Mouse (Mus musculus): ENCODE data around the gene Nfkbiz.

The Nfkbiz gene

GRCm38 (mm10) chr16:55832617-55833016, 6.1 kb downstream of the Nfkbiz start:
- no peak for DNase-seq (ENCODE audit: low read depth, low spot score)

GRCm38 (mm10) chr16:55832040-55832439, 6.7 kb downstream of the Nfkbiz start:
- DNase-seq (ENCODE audit: low read depth, low spot score): no peak

GRCm38 (mm10) chr16:55831451-55831850, 7.2 kb downstream of the Nfkbiz start:
- DNase-seq (ENCODE audit: low read depth, low spot score): no peak

GRCm38 (mm10) chr16:55823398-55824155, 15.1 kb downstream of the Nfkbiz start:
- peak; percentile 86 for DNase-seq (ENCODE audit: low read depth, low spot score)

GRCm38 (mm10) chr16:55822741-55823397, 15.8 kb downstream of the Nfkbiz start:
- no peak for DNase-seq (ENCODE audit: low read depth, low spot score)

- DNase-seq (ENCODE audit: low read depth, low spot score): peak; percentile 97
Measured at GRCm38 (mm10) chr16:55821997-55822740, 16.5 kb downstream of the Nfkbiz start.

- peak; percentile 83 for DNase-seq (ENCODE audit: low read depth, low spot score)
Measured at GRCm38 (mm10) chr16:55821571-55821981, 17.1 kb downstream of the Nfkbiz start.

- peak; percentile 81 for DNase-seq (ENCODE audit: low read depth, low spot score)
Measured at GRCm38 (mm10) chr16:55820916-55821570, 17.7 kb downstream of the Nfkbiz start.

- no peak for DNase-seq (ENCODE audit: low read depth, low spot score)
Measured at GRCm38 (mm10) chr16:55820161-55820915, 18.4 kb downstream of the Nfkbiz start.

GRCm38 (mm10) chr16:55819186-55819861, 19.4 kb downstream of the Nfkbiz start:
- DNase-seq (ENCODE audit: low read depth, low spot score): no peak

GRCm38 (mm10) chr16:55817717-55818515, 20.8 kb downstream of the Nfkbiz start:
- no peak for DNase-seq (ENCODE audit: low read depth, low spot score)

- no peak for DNase-seq (ENCODE audit: low read depth, low spot score)
Measured at GRCm38 (mm10) chr16:55816202-55816941, 22.3 kb downstream of the Nfkbiz start.

GRCm38 (mm10) chr16:55815466-55815865, 23.2 kb downstream of the Nfkbiz start:
- DNase-seq (ENCODE audit: low read depth, low spot score): no peak

- DNase-seq (ENCODE audit: low read depth, low spot score): no peak
Measured at GRCm38 (mm10) chr16:55814686-55815085, 24.0 kb downstream of the Nfkbiz start.

GRCm38 (mm10) chr16:55813916-55814315, 24.8 kb downstream of the Nfkbiz start:
- DNase-seq (ENCODE audit: low read depth, low spot score): no peak

- peak; percentile 40 for DNase-seq (ENCODE audit: low read depth, low spot score)
Measured at GRCm38 (mm10) chr16:55811792-55812191, 26.9 kb downstream of the Nfkbiz start.

- no peak for DNase-seq (ENCODE audit: low read depth, low spot score)
Measured at GRCm38 (mm10) chr16:55809779-55810514, 28.8 kb downstream of the Nfkbiz start.

- no peak for DNase-seq (ENCODE audit: low read depth, low spot score)
Measured at GRCm38 (mm10) chr16:55809345-55809744, 29.4 kb downstream of the Nfkbiz start.
